In genomic region chr1:90269836-90270235, GRCm38 (mm10) we compare ENCODE assay signal across 18 mouse cellular contexts.
"Had no signal": no experiment of that assay in that cellular context is flagged by ENCODE, and none has a peak within 500 bp of the region (broad histone marks: within the 10 kb centered on the region; RNA-seq: fewer than 3 reads in every experiment).

No protein-coding gene starts in this region.

- H3K9ac ChIP-seq: liver, embryonic 13.5 days; lung, embryonic 15.5 days; midbrain, embryonic 12.5 days; midbrain, embryonic 15.5 days; neural tube, embryonic 13.5 days; stomach, embryonic 15.5 days had no signal

- H3K27ac ChIP-seq: left cerebral cortex, adult 2 months; liver, embryonic 13.5 days; lung, embryonic 15.5 days; midbrain, embryonic 12.5 days; midbrain, embryonic 15.5 days; neural tube, embryonic 13.5 days; stomach, embryonic 15.5 days had no signal

- DNase-seq: kidney, adult 2 months; kidney, postnatal 36 days; layer of hippocampus, postnatal 36 days; liver, embryonic 13.5 days; lung, postnatal 10 days; lung, postnatal 36 days; retina, postnatal 1 day; right cerebral cortex, postnatal 25 days; spleen, adult 18-20 months; thymus, postnatal 25 days had no signal

- H3K36me3 ChIP-seq: liver, embryonic 13.5 days; lung, embryonic 15.5 days; midbrain, embryonic 12.5 days; midbrain, embryonic 15.5 days; neural tube, embryonic 13.5 days; stomach, embryonic 15.5 days had no signal

- H3K9me3 ChIP-seq: lung, embryonic 15.5 days; midbrain, embryonic 12.5 days; midbrain, embryonic 15.5 days; neural tube, embryonic 13.5 days; stomach, embryonic 15.5 days had no signal

- H3K4me3 ChIP-seq: left cerebral cortex, adult 2 months; liver, embryonic 13.5 days; lung, embryonic 15.5 days; midbrain, embryonic 12.5 days; midbrain, embryonic 15.5 days; myocyte; neural tube, embryonic 13.5 days; stomach, embryonic 15.5 days had no signal

- H3K4me2 ChIP-seq: liver, embryonic 13.5 days; lung, embryonic 15.5 days; midbrain, embryonic 12.5 days; midbrain, embryonic 15.5 days; neural tube, embryonic 13.5 days; stomach, embryonic 15.5 days had no signal

- H3K27me3 ChIP-seq: midbrain, embryonic 15.5 days; neural tube, embryonic 13.5 days; stomach, embryonic 15.5 days had no signal

- ATAC-seq: intestine, postnatal 0 days; midbrain, embryonic 15.5 days had no signal

- H3K4me1 ChIP-seq: lung, embryonic 15.5 days; stomach, embryonic 15.5 days had no signal
